Mouse (Mus musculus): Measurements from ENCODE around the gene Acot8.

DNA sequence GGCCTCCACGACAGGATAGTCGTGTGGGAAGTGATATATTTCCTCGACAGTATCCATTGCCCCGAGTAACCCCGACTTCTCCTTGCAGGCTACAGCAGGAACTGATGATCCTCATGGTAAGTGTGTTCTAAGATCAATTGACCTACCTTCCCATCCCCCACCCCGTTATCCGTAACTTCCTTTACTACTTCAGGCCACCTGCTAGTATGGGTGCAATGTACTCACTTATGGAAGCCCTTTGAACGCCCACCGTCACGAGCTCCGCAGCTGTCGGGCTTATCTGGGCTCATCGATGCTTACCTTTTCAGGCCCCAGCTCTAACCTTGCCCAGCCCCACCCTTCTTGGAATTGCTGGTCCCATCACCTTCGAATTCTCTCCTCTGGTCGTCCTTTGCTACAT, 34.4 kb downstream of the Acot8 start:
- TF ChIP-seq ZC3H11A (IDR thresholded peaks at IDR 0.05; ENCODE audit: borderline replicate concordance, low read depth, low read length) = no peak
- TF ChIP-seq MAFK (IDR thresholded peaks at IDR 0.05; ENCODE audit: insufficient read depth, low read depth, low read length) = no peak

All from ES-E14 (cell line).